In the genomic region with DNA sequence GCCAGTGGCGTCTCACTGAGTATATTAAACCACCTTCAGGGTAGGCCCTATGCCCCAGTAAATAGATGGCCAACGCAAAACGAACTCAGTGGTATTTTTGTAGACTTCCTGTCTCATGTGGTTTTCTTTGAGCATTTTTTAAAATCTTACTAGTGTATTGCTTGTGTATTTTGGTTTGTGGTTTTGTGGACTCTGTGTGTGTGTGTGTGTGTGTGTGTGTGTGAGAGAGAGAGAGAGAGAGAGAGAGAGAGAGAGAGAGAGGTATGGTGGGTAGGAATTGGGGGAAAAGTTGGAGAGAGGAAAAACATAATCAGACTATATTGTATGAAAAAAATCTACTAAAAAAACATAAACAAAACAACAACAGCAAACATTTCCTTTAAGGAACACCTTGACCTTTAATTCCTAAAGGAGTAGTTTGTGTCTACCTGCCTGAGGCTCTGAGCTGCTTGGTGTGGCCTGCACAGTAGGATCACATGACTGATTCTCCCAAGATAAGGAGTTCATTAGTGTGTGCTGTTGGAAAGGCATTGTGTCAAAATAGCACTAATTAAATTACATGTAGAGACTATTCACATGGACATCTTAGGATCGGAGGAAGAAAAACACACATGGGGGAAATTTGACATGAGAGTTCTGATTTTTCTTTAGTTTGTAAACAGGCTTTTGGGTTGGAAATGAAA, we compare ENCODE assay signal across 9 mouse cellular contexts. TPM values are rescaled to one million over a fixed set of nuclear protein-coding genes. Genes with fewer than 3 reads are reported as not detected.
A peak's percentile ranks its signal among the peaks of the same experiment; 100 is the strongest.
DNase-seq lines count a peak whose midpoint lies in the region; ATAC-seq and TF ChIP-seq lines count a peak whose summit lies in the region.
"Had no signal": no experiment of that assay in that cellular context is flagged by ENCODE, and none has a peak within 500 bp of the region (broad histone marks: within the 10 kb centered on the region; RNA-seq: fewer than 3 reads in every experiment).

No protein-coding gene starts in this region.

- no peak overlapping the region for H3K9ac ChIP-seq in forebrain, embryonic 14.5 days (ENCODE audit: low read length)
- no peak overlapping the region for H3K9ac ChIP-seq in forebrain, postnatal 0 days
- H3K9ac ChIP-seq in intestine, embryonic 16.5 days (ENCODE audit: low read depth, low read length) = peak overlapping the region; percentile 99; the same call in 1 of the 2 replicates

- ATAC-seq in forebrain, embryonic 14.5 days = no peak
- ATAC-seq in forebrain, postnatal 0 days = no peak
- ATAC-seq in megakaryocyte, adult 5-6 weeks (ENCODE audit: poor library complexity, severe bottlenecking) = no peak
- no peak for ATAC-seq in intestine, embryonic 16.5 days

- 78% methylated on average over 4 of the region's 4 CpGs for WGBS in forebrain, embryonic 14.5 days
- WGBS in forebrain, postnatal 0 days = 78% methylated on average over 4 of the region's 4 CpGs
- WGBS in intestine, embryonic 16.5 days = 68% methylated on average over 4 of the region's 4 CpGs

- peaks cover 4% of the 10 kb centered on the region; the same call in 1 of the 2 replicates for H3K4me1 ChIP-seq in forebrain, embryonic 14.5 days (ENCODE audit: control insufficient read depth, insufficient read depth, low read length)
- peaks cover 3% of the 10 kb centered on the region; the same call in 1 of the 2 replicates for H3K4me1 ChIP-seq in forebrain, postnatal 0 days (ENCODE audit: insufficient read depth)
- H3K4me1 ChIP-seq in megakaryocyte, embryonic 14.5 days = peaks cover 66% of the 10 kb centered on the region
- H3K4me1 ChIP-seq in intestine, embryonic 16.5 days (ENCODE audit: control insufficient read depth, insufficient read depth, low read length) = peaks cover 7% of the 10 kb centered on the region

- H3K4me3 ChIP-seq in forebrain, embryonic 14.5 days (ENCODE audit: low read depth, low read length) = no peak overlapping the region
- H3K4me3 ChIP-seq in forebrain, postnatal 0 days (ENCODE audit: low read depth, low read length) = no peak overlapping the region
- peak overlapping the region; percentile 95 for H3K4me3 ChIP-seq in megakaryocyte, embryonic 14.5 days (replicated peaks)
- H3K4me3 ChIP-seq in intestine, embryonic 16.5 days (ENCODE audit: low read length) = peak overlapping the region; percentile 94; the same call in 1 of the 2 replicates

- H3K27me3 ChIP-seq in forebrain, embryonic 14.5 days (replicated peaks; ENCODE audit: control insufficient read depth, insufficient read depth, low read length) = no peaks in the 10 kb centered on the region
- no peaks in the 10 kb centered on the region for H3K27me3 ChIP-seq in forebrain, postnatal 0 days (ENCODE audit: insufficient read depth, low read length)
- H3K27me3 ChIP-seq in megakaryocyte, embryonic 14.5 days (replicated peaks) = no peaks in the 10 kb centered on the region
- H3K27me3 ChIP-seq in intestine, embryonic 16.5 days (replicated peaks; ENCODE audit: control insufficient read depth, insufficient read depth, low read length) = no peaks in the 10 kb centered on the region
- H3K27me3 ChIP-seq in splenic B cell, adult 2 months (ENCODE audit: control insufficient read depth, insufficient read depth, low read length, poor library complexity, severe bottlenecking) = no peaks in the 10 kb centered on the region

- H3K36me3 ChIP-seq in forebrain, embryonic 14.5 days (ENCODE audit: control insufficient read depth, insufficient read depth, low read length) = no peaks in the 10 kb centered on the region
- H3K36me3 ChIP-seq in forebrain, postnatal 0 days (ENCODE audit: insufficient read depth) = no peaks in the 10 kb centered on the region
- H3K36me3 ChIP-seq in megakaryocyte, embryonic 14.5 days (replicated peaks; ENCODE audit: low read length) = peaks cover 39% of the 10 kb centered on the region
- H3K36me3 ChIP-seq in intestine, embryonic 16.5 days (ENCODE audit: control insufficient read depth, insufficient read depth, low read length) = no peaks in the 10 kb centered on the region
- no peaks in the 10 kb centered on the region; the same call in 1 of the 2 replicates for H3K36me3 ChIP-seq in splenic B cell, adult 2 months (ENCODE audit: control insufficient read depth, insufficient read depth, low read length, poor library complexity, severe bottlenecking)

- no peaks in the 10 kb centered on the region for H3K9me3 ChIP-seq in forebrain, embryonic 14.5 days (replicated peaks; ENCODE audit: control insufficient read depth, low read length)
- H3K9me3 ChIP-seq in forebrain, postnatal 0 days (ENCODE audit: low read length) = no peaks in the 10 kb centered on the region
- no peaks in the 10 kb centered on the region for H3K9me3 ChIP-seq in megakaryocyte, embryonic 14.5 days
- H3K9me3 ChIP-seq in intestine, embryonic 16.5 days (ENCODE audit: control insufficient read depth, low read length) = no peaks in the 10 kb centered on the region

- H3K27ac ChIP-seq in forebrain, embryonic 14.5 days (ENCODE audit: low read depth, low read length) = no peak overlapping the region
- H3K27ac ChIP-seq in forebrain, postnatal 0 days (ENCODE audit: low read depth, low read length) = no peak overlapping the region
- peak overlapping the region; percentile 86; the same call in 1 of the 2 replicates for H3K27ac ChIP-seq in intestine, embryonic 16.5 days (ENCODE audit: low read length)

- H3K4me2 ChIP-seq in forebrain, embryonic 14.5 days (ENCODE audit: low read length) = peak overlapping the region; percentile 3; the same call in 1 of the 2 replicates
- H3K4me2 ChIP-seq in forebrain, postnatal 0 days (ENCODE audit: low read depth) = no peak overlapping the region; the same call in 1 of the 2 replicates
- peak overlapping the region; percentile 75 for H3K4me2 ChIP-seq in intestine, embryonic 16.5 days (ENCODE audit: low read depth, low read length)

- TF ChIP-seq CTCF in forebrain, postnatal 0 days (IDR thresholded peaks at IDR 0.05; ENCODE audit: low read depth) = no peak

- DNase-seq in forebrain, embryonic 14.5 days (ENCODE audit: low spot score) = no peak
- no peak for DNase-seq in forebrain, postnatal 0 days
- DNase-seq in splenic B cell, adult 2 months (ENCODE audit: low read depth, low spot score) = peak; percentile 19
- DNase-seq in left cerebral cortex, postnatal 10 days (ENCODE audit: extremely low spot score in 1 of 2, low spot score in 2 of 2) = no peak
- DNase-seq in adrenal gland, postnatal 10 days = no peak
- DNase-seq: gastrocnemius, postnatal 14 days had no signal

- intact Hi-C loops in left cerebral cortex, postnatal 10 days (cut with DNase I) = no loop called here

RNA-seq across cellular contexts. Expression of a gene that starts 1.7 kb away (rescaled TPM):
- 21.1 and 22.7 TPM in 2 replicates for polyA plus RNA-seq in forebrain, embryonic 14.5 days (2014; fragmentation: Nextera tagmentation; extraction: Ambion mirVana)
- total RNA-seq in forebrain, postnatal 0 days (2014; rRNA removed) = 14.1 and 16.1 TPM in 2 replicates
- 21.1 and 22.6 TPM in 2 replicates for polyA plus RNA-seq in forebrain, postnatal 0 days (2015; fragmentation: Nextera tagmentation; extraction: Ambion mirVana)
- 121 and 178 TPM in 2 replicates for polyA plus RNA-seq in megakaryocyte, embryonic 14.5 days (2012; ENCODE audit: insufficient read depth, low replicate concordance)
- 91.4 and 97.3 TPM in 2 replicates for total RNA-seq in megakaryocyte, adult 5-6 weeks (2015)
- total RNA-seq in megakaryocyte, adult 5-6 weeks (2017) = 63.1 and 66.6 TPM in 2 replicates
- polyA plus RNA-seq in intestine, embryonic 16.5 days (2015; fragmentation: Nextera tagmentation; extraction: Ambion mirVana) = 80.5 and 86.7 TPM in 2 replicates
- 10 to 100 TPM; 10.0 to 11.7 TPM for total RNA-seq in left cerebral cortex, postnatal 10 days (2021)
- total RNA-seq in adrenal gland, postnatal 10 days (2021) = 10 to 100 TPM; 71.1 to 81.2 TPM

Comparison
In these comparisons a context has a peak if more than half of its experiments do, and no peak if none do; other contexts are left out.
1. H3K4me3 ChIP-seq: peak in megakaryocyte, embryonic 14.5 days (single experiment) and intestine, embryonic 16.5 days (single experiment); none in forebrain, embryonic 14.5 days (single experiment) and forebrain, postnatal 0 days (single experiment).